Mouse (Mus musculus): Measurements from ENCODE around the gene Habp2.
A peak's percentile ranks its signal among the peaks of the same experiment; 100 is the strongest.
"Not testable (repeated sequence)": the region's sequence is repeated elsewhere in the genome, so short reads cannot be mapped to it uniquely, and the experiment has no call there.

Gene Habp2

GRCm38 (mm10) chr19:56297264-56297663, 10.3 kb downstream of the Habp2 start:
- DNase-seq = no peak

- peak; percentile 48 to 58 for DNase-seq
These were observed 13.9 kb downstream of the Habp2 start for GRCm38 (mm10) chr19:56300835-56301234.

- DNase-seq = no peak
These were observed 29.6 kb downstream of the Habp2 start for GRCm38 (mm10) chr19:56316531-56316930.

GRCm38 (mm10) chr19:56319219-56319618, 32.3 kb downstream of the Habp2 start:
- DNase-seq = no peak

- no peak for DNase-seq
These were observed 32.7 kb downstream of the Habp2 start for GRCm38 (mm10) chr19:56319629-56320028.

GRCm38 (mm10) chr19:56320186-56320860, 33.4 kb downstream of the Habp2 start:
- DNase-seq = no peak

- no peak for DNase-seq
These were observed 34.5 kb downstream of the Habp2 start for GRCm38 (mm10) chr19:56321303-56321920.

- no peak for DNase-seq
These were observed 38.7 kb downstream of the Habp2 start for GRCm38 (mm10) chr19:56325676-56326075.

GRCm38 (mm10) chr19:56326243-56326855, 39.4 kb downstream of the Habp2 start:
- no peak for DNase-seq

- DNase-seq = no peak
These were observed 49.4 kb downstream of the Habp2 start for GRCm38 (mm10) chr19:56336321-56336720.

- no peak for DNase-seq
These were observed 49.9 kb downstream of the Habp2 start for GRCm38 (mm10) chr19:56336826-56337225.

GRCm38 (mm10) chr19:56342006-56342405, 55.1 kb downstream of the Habp2 start:
- DNase-seq = peak; percentile 84 to 85

GRCm38 (mm10) chr19:56343869-56344563, 57.1 kb downstream of the Habp2 start:
- peak in 1 of 2 experiments; percentile 31 for DNase-seq

- DNase-seq = peak; percentile 44 to 55
These were observed 59.1 kb downstream of the Habp2 start for GRCm38 (mm10) chr19:56346016-56346415.

- DNase-seq = no peak
These were observed 59.8 kb downstream of the Habp2 start for GRCm38 (mm10) chr19:56346750-56347149.

- no peak for DNase-seq
These were observed 62.4 kb downstream of the Habp2 start for GRCm38 (mm10) chr19:56349295-56349694.

GRCm38 (mm10) chr19:56353689-56354088, 66.8 kb downstream of the Habp2 start:
- no peak for DNase-seq

GRCm38 (mm10) chr19:56355201-56355600, 68.3 kb downstream of the Habp2 start:
- DNase-seq = no peak

GRCm38 (mm10) chr19:56356480-56357373, 69.8 kb downstream of the Habp2 start:
- peak; percentile 58 to 79 for DNase-seq

GRCm38 (mm10) chr19:56357374-56357708, 70.4 kb downstream of the Habp2 start:
- DNase-seq = not testable (repeated sequence)

- no peak for DNase-seq
These were observed 72.0 kb downstream of the Habp2 start for GRCm38 (mm10) chr19:56358890-56359289.

- DNase-seq = no peak
These were observed 77.0 kb downstream of the Habp2 start for GRCm38 (mm10) chr19:56363721-56364460.
